Mouse (Mus musculus): ENCODE data around the gene Gm14296.
"Not testable (repeated sequence)": the region's sequence is repeated elsewhere in the genome, so short reads cannot be mapped to it uniquely, and the experiment has no call there.

Gm14296 gene

DNA sequence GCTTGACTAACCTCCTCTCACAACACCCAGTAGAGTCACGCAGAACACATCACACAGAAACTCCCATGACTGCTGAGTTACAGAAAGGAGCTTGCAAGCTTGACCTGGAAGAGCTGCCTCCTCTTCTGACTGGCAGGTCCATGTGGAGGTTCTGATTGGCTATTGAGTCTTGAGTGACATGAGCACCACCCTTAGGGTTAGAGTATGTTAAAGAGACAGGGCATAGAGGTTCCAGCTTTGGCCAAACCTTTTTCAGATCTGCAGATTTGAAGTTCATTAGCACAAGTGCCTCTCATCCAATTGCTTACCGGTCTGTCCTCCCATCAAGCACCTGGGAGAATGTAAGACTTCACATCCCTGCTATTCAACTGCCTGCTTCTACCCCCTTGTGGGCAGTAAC lies at the start of gene Gm14296:
Gene Gm14296, minus strand, starts transcription at position 101 of the 400 bp plus-strand sequence.
- not testable (repeated sequence) for DNase-seq (ENCODE audit: extremely low read depth, low read depth)

DNA sequence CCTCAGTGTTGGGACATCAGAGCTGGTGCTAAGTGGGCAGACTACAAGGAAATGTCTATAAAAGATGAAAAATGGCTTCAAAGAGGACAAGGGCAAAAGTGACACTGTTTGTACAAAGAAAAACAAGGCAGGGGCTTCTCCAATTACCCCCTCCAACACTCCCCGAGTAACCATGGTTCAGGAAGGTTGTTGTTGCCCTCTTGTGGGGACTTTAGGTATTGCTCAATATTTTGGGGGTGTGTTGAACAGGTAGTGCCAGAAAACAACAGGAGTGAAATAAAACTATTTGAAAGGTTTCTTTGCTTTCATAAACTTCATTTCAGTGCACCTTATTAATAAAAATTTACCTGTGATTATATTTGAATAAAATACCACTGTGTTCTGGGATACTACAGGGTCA lies 22.1 kb downstream of the Gm14296 start:
- not testable (repeated sequence) for DNase-seq (ENCODE audit: extremely low read depth, low read depth)
